Mouse (Mus musculus) liver, embryonic 13.5 days (tissue): ENCODE data around the gene Wfdc8. TPM values are rescaled to one million over a fixed set of nuclear protein-coding genes. Genes with fewer than 3 reads are reported as not detected.
"Not testable (repeated sequence)": the region's sequence is repeated elsewhere in the genome, so short reads cannot be mapped to it uniquely, and the experiment has no call there.

Source experiments
- ATAC-seq: fragments of 200-750 bp; cut with Nextera tagmentation; 2 replicates; pipeline ENCODE4 v1.8.0; 2017; ENCODE audit warnings: low read depth, mild to moderate bottlenecking, moderate number of reproducible peaks, moderate library complexity
- DNase-seq: peaks from one replicate; pipeline ENCODE4 v3.0.0; 2022
- H3K27ac ChIP-seq: fragments of 300-500 bp; sonication (generic); 2 replicates; pipeline ENCODE4 v1.5.1; 2015; ENCODE audit warnings: moderate library complexity, mild to moderate bottlenecking, inconsistent platforms
- H3K27me3 ChIP-seq: fragments of 300-500 bp; sonication (generic); 2 replicates; pipeline ENCODE4 v1.6.1; 2015; ENCODE audit warnings: mild to moderate bottlenecking, inconsistent platforms
- H3K36me3 ChIP-seq: fragments of 300-500 bp; sonication (generic); 2 replicates; pipeline ENCODE4 v1.6.1; 2015; ENCODE audit warnings: mild to moderate bottlenecking, inconsistent platforms
- H3K4me1 ChIP-seq: fragments of 300-500 bp; sonication (generic); replicated peaks from 2 replicates; pipeline ENCODE4 v1.6.1; 2015; ENCODE audit warnings: inconsistent platforms
- H3K4me2 ChIP-seq: fragments of 300-500 bp; sonication (generic); 2 replicates; pipeline ENCODE4 v1.6.1; 2015; ENCODE audit warnings: inconsistent platforms, mild to moderate bottlenecking, moderate library complexity
- H3K4me3 ChIP-seq: fragments of 300-500 bp; sonication (generic); replicated peaks from 2 replicates; pipeline ENCODE4 v1.5.1; 2015; ENCODE audit warnings: mild to moderate bottlenecking, inconsistent platforms
- H3K9ac ChIP-seq: fragments of 300-500 bp; sonication (generic); 2 replicates; pipeline ENCODE4 v1.6.1; 2015; ENCODE audit warnings: mild to moderate bottlenecking, inconsistent platforms
- H3K9me3 ChIP-seq: fragments of 300-500 bp; sonication (generic); replicated peaks from 2 replicates; pipeline ENCODE4 v1.6.1; 2016; ENCODE audit warnings: inconsistent platforms
- WGBS: fragments of 180-500 bp; shearing (Covaris S2); methylation state at CpG from one replicate; pipeline ENCODE4 v1.1.7; 2015; ENCODE audit not compliant: insufficient replicate concordance; 5-methylcytosine and 5-hydroxymethylcytosine counted together
- polyA plus RNA-seq: library from polyadenylated mRNA; unstranded; fragments of >200 nt; fragmentation: Nextera tagmentation; extraction: Ambion mirVana; gene quantifications from 2 replicates; pipeline ENCODE4 v1.2.1, GENCODE M21; 2015

Gene Wfdc8
- polyA plus RNA-seq = not detected in 2 replicates

- H3K9me3 ChIP-seq, H3K4me2 ChIP-seq, H3K27me3 ChIP-seq, H3K27ac ChIP-seq, H3K36me3 ChIP-seq, H3K4me1 ChIP-seq, ATAC-seq, H3K4me3 ChIP-seq, DNase-seq, H3K9ac ChIP-seq: not testable (repeated sequence)
- WGBS = 54% methylated on average over 8 of the region's 8 CpGs
These were observed at the start of gene Wfdc8, which contains the start of gene Wfdc6b for GRCm38 (mm10) chr2:164613471-164613870. Gene Wfdc8, minus strand, starts transcription at chr2:164613626. Gene Wfdc6b, plus strand, starts transcription at chr2:164613522.

DNA sequence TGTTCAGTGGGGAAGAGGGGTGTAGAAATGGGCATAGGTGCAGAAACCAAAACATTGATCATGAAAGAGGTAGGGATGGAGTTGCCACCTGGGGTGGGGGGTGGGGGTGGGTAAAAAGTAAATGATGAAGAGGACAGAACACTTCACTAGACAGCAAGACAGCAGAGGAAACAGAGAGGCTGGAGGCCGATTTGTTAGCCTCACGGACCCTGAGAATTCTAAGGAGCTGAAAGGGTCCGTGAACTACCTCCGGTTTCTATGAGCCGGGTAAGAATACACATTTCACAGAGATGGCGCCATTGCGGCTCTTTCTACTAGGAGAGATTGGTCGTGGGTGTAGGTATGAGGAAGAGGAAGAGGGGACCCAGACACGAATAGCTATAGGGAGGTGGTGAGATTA is 43.1 kb upstream of the Wfdc8 start, which contains the start of gene Wfdc9:
Gene Wfdc9 (minus strand): TSS at position 101 of the 400 bp plus-strand sequence.
- 60% methylated on average over 9 of the region's 9 CpGs for WGBS
- no peak within 1 kb of the TSS for H3K9ac ChIP-seq
- no peaks in the 10 kb centered on the region for H3K36me3 ChIP-seq
- no peak within 1 kb of the TSS for H3K4me3 ChIP-seq
- no peak within 1 kb of the TSS for H3K4me2 ChIP-seq
- no peaks in the 10 kb centered on the region for H3K9me3 ChIP-seq
- H3K27ac ChIP-seq = no peak within 1 kb of the TSS
- H3K27me3 ChIP-seq = no peaks in the 10 kb centered on the region
- DNase-seq = no peak
- ATAC-seq = no peak
- H3K4me1 ChIP-seq = no peaks in the 10 kb centered on the region

GRCm38 (mm10) chr2:164655858-164656257 is 42.4 kb upstream of the Wfdc8 start, which contains the start of gene Wfdc10:
Gene Wfdc10, plus strand, starts transcription at chr2:164656046.
- Histone ChIP-seq H3K36me3 (no peaks in the 10 kb centered on the region), H3K4me2 (no peak within 1 kb of the TSS), H3K4me1 (no peaks in the 10 kb centered on the region), H3K9ac (no peak within 1 kb of the TSS), H3K4me3 (no peak within 1 kb of the TSS), H3K27me3 (no peaks in the 10 kb centered on the region), H3K9me3 (no peaks in the 10 kb centered on the region), H3K27ac (no peak within 1 kb of the TSS)
- 14% methylated on average over 11 of the region's 11 CpGs for WGBS
- no peak for ATAC-seq
- DNase-seq = peak; percentile 3

DNA sequence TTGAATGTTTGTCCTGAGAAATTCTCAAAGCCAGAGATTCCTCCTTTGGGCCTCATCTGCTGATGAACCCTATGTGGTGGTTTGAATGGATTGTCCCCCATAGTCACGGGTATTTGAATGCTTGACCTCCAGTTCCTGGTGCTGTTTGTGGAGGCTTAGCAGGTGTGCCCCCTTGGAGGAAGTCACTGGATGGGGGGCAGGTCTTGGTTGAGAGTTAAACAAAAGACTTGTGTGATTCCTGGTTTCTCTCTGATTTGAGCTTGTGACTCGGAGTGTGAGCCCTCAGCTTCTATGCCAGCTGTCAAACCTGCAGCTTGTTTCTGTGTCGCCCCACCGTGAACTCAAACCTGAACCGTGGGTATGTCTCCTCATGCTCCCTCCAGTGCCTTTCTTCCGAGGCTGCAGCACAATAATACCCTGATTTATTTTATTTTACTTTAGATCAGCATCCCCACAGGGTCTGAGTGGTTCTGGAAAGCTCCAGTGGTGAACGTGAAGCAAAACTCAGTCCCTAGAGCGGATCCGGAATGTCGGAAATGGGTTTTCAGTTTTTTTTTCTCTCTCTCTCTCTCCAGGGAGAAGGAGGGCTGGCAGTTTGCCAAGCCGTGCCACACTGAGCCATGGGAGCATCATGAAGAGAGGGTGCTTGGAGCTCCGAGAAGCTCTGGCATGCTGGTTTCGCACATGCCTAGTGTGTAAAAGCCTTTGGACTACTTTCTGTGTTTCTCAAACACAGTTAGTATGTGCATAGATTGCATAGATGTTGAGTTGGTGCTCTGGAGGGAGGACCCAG is 28.7 kb upstream of the Wfdc8 start:
- WGBS = 74% methylated on average over 13 of the region's 13 CpGs
- DNase-seq (no peak), ATAC-seq (no peak)
- no peaks in the 10 kb centered on the region for H3K4me1 ChIP-seq
- no peaks in the 10 kb centered on the region for H3K27me3 ChIP-seq
- H3K9ac ChIP-seq = no peak overlapping the region
- no peak overlapping the region for H3K27ac ChIP-seq
- H3K9me3 ChIP-seq = no peaks in the 10 kb centered on the region
- H3K36me3 ChIP-seq = no peaks in the 10 kb centered on the region
- H3K4me3 ChIP-seq = no peak overlapping the region
- no peak overlapping the region for H3K4me2 ChIP-seq

GRCm38 (mm10) chr2:164641129-164641528 is 27.7 kb upstream of the Wfdc8 start:
- Histone ChIP-seq H3K4me1 (no peaks in the 10 kb centered on the region), H3K9ac (no peak overlapping the region), H3K27me3 (no peaks in the 10 kb centered on the region), H3K4me2 (no peak overlapping the region), H3K4me3 (no peak overlapping the region), H3K27ac (no peak overlapping the region), H3K9me3 (no peaks in the 10 kb centered on the region), H3K36me3 (no peaks in the 10 kb centered on the region)
- 36% methylated on average over 7 of the region's 7 CpGs for whole genome bisulfite sequencing
- DNase-seq = no peak
- no peak for ATAC-seq

DNA sequence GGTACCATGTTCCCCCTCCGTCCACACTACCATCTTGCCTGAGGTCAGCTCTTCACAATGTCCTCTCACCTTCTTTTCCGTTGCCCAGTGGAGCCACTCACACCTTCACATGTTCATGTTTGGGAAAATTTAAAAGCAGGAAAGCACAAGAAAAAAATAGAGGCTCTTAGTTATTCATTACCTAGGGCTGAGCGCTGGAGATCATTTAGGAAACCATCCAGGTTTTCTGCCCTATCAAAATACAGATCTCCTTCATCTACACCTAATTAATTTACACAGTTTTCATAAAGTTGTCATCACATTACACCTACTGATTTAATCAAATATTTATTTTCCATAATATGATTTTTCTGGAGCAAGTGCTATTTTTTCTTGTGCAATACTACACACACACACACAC is 25.3 kb upstream of the Wfdc8 start, which contains the start of gene Wfdc16:
Gene Wfdc16 (minus strand): TSS at position 101 of the 400 bp plus-strand sequence.
- no peaks in the 10 kb centered on the region for H3K4me1 ChIP-seq
- H3K9me3 ChIP-seq = no peaks in the 10 kb centered on the region
- H3K27ac ChIP-seq = no peak within 1 kb of the TSS
- DNase-seq = no peak
- H3K4me2 ChIP-seq = no peak within 1 kb of the TSS
- H3K27me3 ChIP-seq = no peaks in the 10 kb centered on the region
- no peaks in the 10 kb centered on the region for H3K36me3 ChIP-seq
- WGBS = 60% methylated on average over 3 of the region's 3 CpGs
- H3K9ac ChIP-seq = no peak within 1 kb of the TSS
- no peak for ATAC-seq
- no peak within 1 kb of the TSS for H3K4me3 ChIP-seq

GRCm38 (mm10) chr2:164635266-164635665 is 21.8 kb upstream of the Wfdc8 start:
- ATAC-seq (no peak), DNase-seq (no peak)
- no peaks in the 10 kb centered on the region for H3K27me3 ChIP-seq
- WGBS = 64% methylated on average over 9 of the region's 9 CpGs
- H3K4me3 ChIP-seq = no peak overlapping the region
- H3K36me3 ChIP-seq = no peaks in the 10 kb centered on the region
- H3K27ac ChIP-seq = no peak overlapping the region
- H3K4me1 ChIP-seq = no peaks in the 10 kb centered on the region
- no peak overlapping the region for H3K9ac ChIP-seq
- no peaks in the 10 kb centered on the region for H3K9me3 ChIP-seq
- no peak overlapping the region for H3K4me2 ChIP-seq

- no peaks in the 10 kb centered on the region for H3K9me3 ChIP-seq
- no peaks in the 10 kb centered on the region for H3K4me1 ChIP-seq
- no peaks in the 10 kb centered on the region for H3K36me3 ChIP-seq
- WGBS = 54% methylated on average over 4 of the region's 4 CpGs
- H3K4me2 ChIP-seq = no peak overlapping the region
- ATAC-seq (no peak), DNase-seq (no peak)
- H3K9ac ChIP-seq = no peak overlapping the region
- H3K27me3 ChIP-seq = no peaks in the 10 kb centered on the region
- H3K27ac ChIP-seq = no peak overlapping the region
- H3K4me3 ChIP-seq = no peak overlapping the region
These were observed 8.3 kb upstream of the Wfdc8 start for GRCm38 (mm10) chr2:164621775-164622174.

DNA sequence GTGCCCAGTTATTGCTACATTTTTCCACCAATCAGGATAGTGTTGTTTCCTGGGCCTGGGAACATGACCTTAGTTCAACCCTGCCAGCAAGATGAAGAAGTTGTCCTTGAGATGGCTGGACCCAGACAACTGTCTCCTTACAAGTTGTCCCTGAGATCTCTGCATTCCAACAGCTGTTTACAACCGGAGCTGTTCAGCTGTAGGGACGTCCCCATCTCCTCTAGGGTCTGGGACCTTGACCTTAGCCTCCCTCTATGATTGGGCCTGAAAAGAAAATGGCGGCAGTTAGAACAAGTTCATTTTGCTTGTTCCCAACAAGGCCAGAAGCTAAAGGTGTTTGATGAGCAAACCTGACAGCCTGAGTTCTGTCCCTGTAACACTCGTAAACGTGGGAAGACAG is 5.6 kb upstream of the Wfdc8 start:
- no peak overlapping the region for H3K27ac ChIP-seq
- H3K4me2 ChIP-seq = no peak overlapping the region
- H3K4me1 ChIP-seq = no peaks in the 10 kb centered on the region
- whole genome bisulfite sequencing = 56% methylated on average over 5 of the region's 5 CpGs
- H3K27me3 ChIP-seq = no peaks in the 10 kb centered on the region
- no peak overlapping the region for H3K4me3 ChIP-seq
- H3K9me3 ChIP-seq = no peaks in the 10 kb centered on the region
- no peak overlapping the region for H3K9ac ChIP-seq
- ATAC-seq = no peak
- DNase-seq = no peak
- H3K36me3 ChIP-seq = no peaks in the 10 kb centered on the region

- ATAC-seq (no peak), DNase-seq (no peak)
- Histone ChIP-seq H3K4me3 (no peak overlapping the region), H3K4me1 (no peaks in the 10 kb centered on the region), H3K9me3 (no peaks in the 10 kb centered on the region), H3K27ac (no peak overlapping the region), H3K9ac (no peak overlapping the region), H3K36me3 (no peaks in the 10 kb centered on the region), H3K27me3 (no peaks in the 10 kb centered on the region), H3K4me2 (no peak overlapping the region)
- WGBS = 69% methylated on average over 3 of the region's 3 CpGs
These were observed 2.0 kb upstream of the Wfdc8 start for GRCm38 (mm10) chr2:164615386-164615785.

DNA sequence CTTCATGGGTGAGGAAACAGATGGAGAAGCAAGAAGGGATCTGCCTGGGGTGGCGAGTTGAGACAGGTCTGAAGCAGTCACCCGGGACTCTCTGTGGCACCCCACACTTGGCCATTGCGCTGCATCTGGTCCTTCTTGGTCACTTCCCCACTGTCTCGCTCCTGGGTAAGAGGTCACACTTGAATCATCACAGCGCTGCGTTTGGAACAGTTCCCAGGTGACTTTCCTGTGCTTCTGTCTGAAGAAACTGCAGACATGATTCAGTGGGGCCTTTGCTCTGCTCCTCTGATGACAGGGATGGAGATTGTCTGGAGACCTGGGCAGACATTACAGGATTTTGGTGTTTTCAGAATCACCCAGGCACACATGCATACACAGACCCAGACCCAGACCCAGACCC is 4.6 kb downstream of the Wfdc8 start:
- DNase-seq = no peak
- WGBS = 61% methylated on average over 6 of the region's 6 CpGs
- H3K27me3 ChIP-seq = no peaks in the 10 kb centered on the region

GRCm38 (mm10) chr2:164604411-164604810 is 9.0 kb downstream of the Wfdc8 start:
- Histone ChIP-seq H3K27me3 (no peaks in the 10 kb centered on the region), H3K27ac (no peak overlapping the region), H3K36me3 (no peaks in the 10 kb centered on the region), H3K9me3 (peaks cover 7% of the 10 kb centered on the region; the same call in 1 of the 2 replicates), H3K4me1 (no peaks in the 10 kb centered on the region), H3K4me3 (no peak overlapping the region), H3K9ac (no peak overlapping the region), H3K4me2 (no peak overlapping the region)
- WGBS = 74% methylated on average over 8 of the region's 8 CpGs
- DNase-seq (no peak), ATAC-seq (no peak)

More for the DNA sequence above, 4.6 kb downstream of the Wfdc8 start:
- H3K9ac ChIP-seq = no peak overlapping the region
- no peak overlapping the region for H3K4me2 ChIP-seq
- no peak overlapping the region for H3K4me3 ChIP-seq
- no peaks in the 10 kb centered on the region for H3K9me3 ChIP-seq
- no peaks in the 10 kb centered on the region for H3K4me1 ChIP-seq
- no peak for ATAC-seq
- H3K36me3 ChIP-seq = no peaks in the 10 kb centered on the region
- H3K27ac ChIP-seq = no peak overlapping the region
